In genomic region chr5:82620056-82620455, GRCm38 (mm10) we compare ENCODE assay signal across 21 mouse cellular contexts.
"Had no signal": no experiment of that assay in that cellular context is flagged by ENCODE, and none has a peak within 500 bp of the region (broad histone marks: within the 10 kb centered on the region; RNA-seq: fewer than 3 reads in every experiment).

No protein-coding gene starts in this region.

- H3K4me3 ChIP-seq: left cerebral cortex, adult 2 months; limb, embryonic 12.5 days; limb, embryonic 15.5 days; midbrain, embryonic 13.5 days; stomach, embryonic 15.5 days had no signal

- H3K9me3 ChIP-seq: limb, embryonic 12.5 days; limb, embryonic 15.5 days; midbrain, embryonic 13.5 days; stomach, embryonic 15.5 days had no signal

- DNase-seq: kidney, adult 18-20 months; kidney, adult 9 months; kidney, postnatal 14 days; kidney, postnatal 4 days; left cerebral cortex, postnatal 4 days; liver, postnatal 0 days; lung, embryonic 14.5 days; right cerebral cortex, postnatal 25 days; spleen, adult 18-20 months; thymus, adult 18-20 months; thymus, postnatal 36 days had no signal

- H3K4me2 ChIP-seq: limb, embryonic 12.5 days; limb, embryonic 15.5 days; liver, embryonic 11.5 days; lung, embryonic 14.5 days; midbrain, embryonic 13.5 days; stomach, embryonic 15.5 days had no signal

- ATAC-seq: liver, postnatal 0 days; lung, postnatal 0 days; midbrain, embryonic 13.5 days; midbrain, embryonic 16.5 days had no signal

- H3K9ac ChIP-seq: limb, embryonic 12.5 days; limb, embryonic 15.5 days; liver, embryonic 14.5 days; liver, postnatal 0 days; lung, embryonic 14.5 days; midbrain, embryonic 13.5 days; stomach, embryonic 15.5 days had no signal

- H3K27me3 ChIP-seq: limb, embryonic 12.5 days; limb, embryonic 15.5 days; midbrain, embryonic 13.5 days; stomach, embryonic 15.5 days had no signal

- H3K27ac ChIP-seq: left cerebral cortex, adult 2 months; limb, embryonic 12.5 days; limb, embryonic 15.5 days; liver, embryonic 14.5 days; macrophage; midbrain, embryonic 13.5 days; stomach, embryonic 15.5 days had no signal

- H3K36me3 ChIP-seq: limb, embryonic 12.5 days; limb, embryonic 15.5 days; midbrain, embryonic 13.5 days; stomach, embryonic 15.5 days had no signal

- H3K4me1 ChIP-seq: limb, embryonic 12.5 days; limb, embryonic 15.5 days; midbrain, embryonic 13.5 days; stomach, embryonic 15.5 days had no signal
